Mouse (Mus musculus) hindlimb bud, embryonic 11.5 days (tissue): ENCODE measurements around the gene Dnase2a.

ENCODE experiments used
- DNase-seq: peaks from one replicate; pipeline ENCODE4 v3.0.0-alpha.2; 2012; ENCODE audit warnings: low read depth, low spot score; ENCODE audit errors: extremely low spot score

Gene Dnase2a

GRCm38 (mm10) chr8:84908421-84909161 lies at the start of gene Dnase2a:
Dnase2a (plus strand) TSS chr8:84908560.
- DNase-seq = peak; percentile 84

GRCm38 (mm10) chr8:84871376-84872308 lies 36.7 kb upstream of the Dnase2a start, which contains the start of gene Syce2:
Syce2 (plus strand) TSS chr8:84872111.
- no peak for DNase-seq

- no peak for DNase-seq
These were observed 35.9 kb upstream of the Dnase2a start for GRCm38 (mm10) chr8:84872309-84872965.

GRCm38 (mm10) chr8:84873016-84873415 lies 35.3 kb upstream of the Dnase2a start:
- DNase-seq = no peak

GRCm38 (mm10) chr8:84874339-84874738 lies 34.0 kb upstream of the Dnase2a start:
- DNase-seq = no peak

- no peak for DNase-seq
These were observed 30.9 kb upstream of the Dnase2a start for GRCm38 (mm10) chr8:84877297-84878035.

GRCm38 (mm10) chr8:84878915-84879314 lies 29.4 kb upstream of the Dnase2a start:
- DNase-seq = no peak

- DNase-seq = no peak
These were observed 23.6 kb upstream of the Dnase2a start for GRCm38 (mm10) chr8:84884728-84885127.

GRCm38 (mm10) chr8:84888280-84888679 lies 20.1 kb upstream of the Dnase2a start:
- DNase-seq = no peak

GRCm38 (mm10) chr8:84889141-84889540 lies 19.2 kb upstream of the Dnase2a start:
- no peak for DNase-seq

GRCm38 (mm10) chr8:84892993-84893708 lies 15.2 kb upstream of the Dnase2a start:
- DNase-seq = no peak

- DNase-seq = peak; percentile 87
These were observed 14.6 kb upstream of the Dnase2a start, which contains the start of gene Gcdh for GRCm38 (mm10) chr8:84893709-84894134. Gcdh (minus strand) TSS chr8:84893921.

GRCm38 (mm10) chr8:84895963-84896362 lies 12.4 kb upstream of the Dnase2a start:
- DNase-seq = no peak

GRCm38 (mm10) chr8:84901071-84901470 lies 7.3 kb upstream of the Dnase2a start:
- no peak for DNase-seq

- no peak for DNase-seq
These were observed 6.6 kb upstream of the Dnase2a start, which contains the start of gene Klf1 for GRCm38 (mm10) chr8:84901752-84902151. Klf1 (plus strand) TSS chr8:84901928.

GRCm38 (mm10) chr8:84902367-84902919 lies 5.9 kb upstream of the Dnase2a start:
- DNase-seq = no peak

GRCm38 (mm10) chr8:84902920-84903661 lies 5.3 kb upstream of the Dnase2a start:
- no peak for DNase-seq

- DNase-seq = no peak
These were observed 4.0 kb upstream of the Dnase2a start for GRCm38 (mm10) chr8:84904351-84904750.

GRCm38 (mm10) chr8:84907037-84907436 lies 1.3 kb upstream of the Dnase2a start:
- DNase-seq = no peak
